Mouse (Mus musculus) layer of hippocampus, adult 18-20 months (tissue): ENCODE data around the gene Alpk3. TPM values are rescaled to one million over a fixed set of nuclear protein-coding genes. Genes with fewer than 3 reads are reported as not detected.

ENCODE experiments used
- total RNA-seq, 2 experiments: library from RNA; stranded (reverse); gene quantifications; 2 replicates each; pipeline ENCODE4 v1.2.3; 2021

Alpk3 gene
- total RNA-seq, 2 experiments from 2014 or later = 0.79 to 0.82 TPM

Other genes with a start within 250 kb of the Alpk3 start
- gene Iqgap1, start 231.6 kb upstream of the Alpk3 start, total RNA-seq = 10 to 100 TPM; 18.1 TPM
- 10 to 100 TPM; 14.7 to 16.3 TPM for gene Zscan2, start 196.7 kb upstream of the Alpk3 start, total RNA-seq
- 10 to 100 TPM; 27.2 to 31.5 TPM for gene Wdr73, start 156.3 kb upstream of the Alpk3 start, total RNA-seq
- 10 to 100 TPM in 1 of 2 experiments, 1 to 10 TPM in 1; 10.0 to 10.6 TPM for gene Nmb, start 152.5 kb upstream of the Alpk3 start, total RNA-seq
- 10 to 100 TPM; 46.0 to 51.3 TPM for gene Sec11a, start 109.8 kb upstream of the Alpk3 start, total RNA-seq
- gene Zfp592, start 63.9 kb upstream of the Alpk3 start, total RNA-seq = 10 to 100 TPM; 19.4 to 20.4 TPM
- gene Slc28a1, start 57.2 kb downstream of the Alpk3 start, total RNA-seq = under 1 TPM in 1 of 2 experiments, not detected in 1; 0.10 TPM
- gene Pde8a, start 156.0 kb downstream of the Alpk3 start, total RNA-seq = 10 to 100 TPM; 11.9 to 12.1 TPM